Mouse (Mus musculus) c-Kit-negative CD71-positive TER-119-positive erythroid progenitor cells, embryonic 14.5 days (primary cell): ENCODE data around the gene Haus5.
A peak's percentile ranks its signal among the peaks of the same experiment; 100 is the strongest.

Experiments used
- DNase-seq: peaks from one replicate; pipeline ENCODE4 v3.0.0-alpha.2; 2013; ENCODE audit warnings: low read depth, low spot score

Gene Haus5

DNA sequence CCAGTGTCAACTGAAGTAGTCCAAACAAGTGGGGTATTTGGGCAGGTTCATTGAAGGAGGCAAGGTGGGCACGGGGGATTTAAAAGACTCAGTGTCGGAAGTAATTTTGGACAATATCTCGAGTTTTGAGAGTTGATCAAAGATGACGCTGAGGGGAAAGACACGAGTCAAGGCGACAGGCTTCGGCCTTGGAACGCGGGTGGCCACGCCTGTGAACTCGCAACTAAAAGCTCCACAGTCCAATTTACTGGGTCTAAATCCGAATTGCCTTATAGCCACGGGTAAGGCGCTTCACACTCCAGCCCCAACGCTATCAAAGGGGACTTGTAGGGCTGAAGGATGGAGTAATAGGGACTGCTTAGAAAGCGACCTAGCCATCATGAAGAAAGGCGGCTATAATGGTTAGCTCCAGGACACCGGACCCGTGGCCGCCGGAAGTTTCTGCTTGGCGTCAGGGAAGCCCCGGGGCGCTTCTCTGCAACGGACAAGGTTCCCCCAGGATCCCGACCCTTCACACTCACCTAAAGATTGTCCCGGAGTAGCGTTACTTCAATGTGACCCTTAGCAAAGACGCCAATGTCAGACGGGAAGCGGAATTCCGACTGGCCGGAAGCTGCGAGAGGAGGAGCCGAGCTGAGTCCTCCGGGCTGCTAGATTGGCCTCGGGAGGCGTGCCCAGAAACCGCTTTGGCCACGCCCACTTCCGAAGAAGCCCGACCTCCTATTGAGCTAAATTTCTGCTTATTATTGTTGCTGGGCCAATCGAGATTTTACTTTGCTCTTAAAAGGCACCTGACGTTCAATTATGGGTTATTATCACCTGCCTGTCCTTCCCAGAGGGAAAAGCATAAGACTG, 39.0 kb downstream of the Haus5 start, which contains the start of gene Cox6b1:
Cox6b1 (minus strand) TSS at position 622 of the 855 bp plus-strand sequence.
- DNase-seq, result peak; percentile 78

DNA sequence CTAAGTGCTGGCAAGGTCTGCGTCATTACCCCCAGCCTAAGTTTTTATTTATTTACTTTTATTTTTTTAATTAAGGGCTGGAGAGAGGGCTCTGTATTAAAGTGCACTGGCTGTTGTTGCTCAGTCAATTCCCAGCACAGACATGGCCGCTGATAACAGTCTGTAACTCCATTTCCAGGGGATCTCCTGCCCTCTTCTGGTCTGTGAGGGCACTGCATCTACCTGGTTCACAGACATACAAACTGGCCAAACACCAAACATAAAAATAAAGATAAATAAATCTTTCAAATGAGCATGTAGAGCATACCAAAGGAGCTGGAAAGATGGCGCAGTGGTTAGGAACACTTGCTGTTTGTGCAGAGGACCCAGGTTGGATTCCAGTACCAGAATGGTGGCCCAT, 45.6 kb downstream of the Haus5 start:
- no peak for DNase-seq

DNA sequence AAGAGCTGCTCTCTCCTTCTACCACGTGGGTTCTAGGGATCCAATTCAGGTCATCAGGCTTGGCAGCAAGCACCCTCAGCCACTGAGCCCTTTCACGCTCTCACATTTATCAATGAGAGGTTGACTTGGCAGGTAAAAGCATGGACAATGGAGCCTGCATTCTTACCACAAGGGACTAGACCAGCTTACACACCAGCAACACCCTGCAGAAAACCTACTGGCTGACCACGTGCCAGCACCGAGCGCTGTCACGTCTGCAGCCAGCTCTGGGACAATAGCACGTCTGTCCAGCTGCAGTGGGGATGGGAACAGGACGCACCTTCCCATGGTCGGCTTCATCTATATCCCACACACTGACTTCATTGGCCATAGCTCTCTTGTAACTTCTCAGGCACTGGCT, 46.1 kb downstream of the Haus5 start:
- DNase-seq, result no peak

DNA sequence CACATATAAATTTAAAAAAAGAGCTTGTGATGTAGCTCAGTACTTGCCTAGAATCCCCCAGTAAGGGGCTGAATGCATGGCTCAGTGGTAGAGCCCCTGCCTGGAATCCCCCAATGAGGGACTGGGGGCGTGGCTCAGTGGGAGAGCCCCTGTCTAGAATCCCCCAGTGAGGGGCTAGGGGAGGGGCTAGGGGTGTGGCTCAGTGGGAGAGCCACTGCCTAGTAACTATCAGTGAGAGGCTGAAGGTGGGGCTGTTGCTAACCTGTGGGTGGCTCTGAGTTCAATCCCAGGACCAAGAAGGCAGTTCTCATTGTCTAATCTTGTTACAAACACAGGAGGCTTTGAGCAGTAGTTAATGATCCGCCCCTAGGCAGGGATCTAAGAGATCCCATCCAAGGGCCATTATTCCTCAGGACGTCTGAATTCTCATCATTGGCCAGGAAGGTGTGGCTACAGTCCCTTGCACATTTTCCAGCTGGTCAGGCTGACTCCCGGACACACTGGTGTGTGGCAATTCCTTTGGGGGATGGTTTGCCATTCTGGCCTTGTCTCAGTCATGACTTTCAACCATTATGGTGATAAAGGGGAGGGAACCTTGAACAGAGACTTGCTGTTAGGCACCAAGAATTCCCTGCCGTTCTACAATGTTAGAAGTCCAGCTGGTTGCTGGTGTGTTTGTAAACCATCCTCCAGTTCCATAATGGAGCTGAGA, 49.6 kb downstream of the Haus5 start:
- no peak for DNase-seq

- no peak for DNase-seq
Observed at GRCm38 (mm10) chr7:30614454-30614853, 50.3 kb downstream of the Haus5 start.

DNA sequence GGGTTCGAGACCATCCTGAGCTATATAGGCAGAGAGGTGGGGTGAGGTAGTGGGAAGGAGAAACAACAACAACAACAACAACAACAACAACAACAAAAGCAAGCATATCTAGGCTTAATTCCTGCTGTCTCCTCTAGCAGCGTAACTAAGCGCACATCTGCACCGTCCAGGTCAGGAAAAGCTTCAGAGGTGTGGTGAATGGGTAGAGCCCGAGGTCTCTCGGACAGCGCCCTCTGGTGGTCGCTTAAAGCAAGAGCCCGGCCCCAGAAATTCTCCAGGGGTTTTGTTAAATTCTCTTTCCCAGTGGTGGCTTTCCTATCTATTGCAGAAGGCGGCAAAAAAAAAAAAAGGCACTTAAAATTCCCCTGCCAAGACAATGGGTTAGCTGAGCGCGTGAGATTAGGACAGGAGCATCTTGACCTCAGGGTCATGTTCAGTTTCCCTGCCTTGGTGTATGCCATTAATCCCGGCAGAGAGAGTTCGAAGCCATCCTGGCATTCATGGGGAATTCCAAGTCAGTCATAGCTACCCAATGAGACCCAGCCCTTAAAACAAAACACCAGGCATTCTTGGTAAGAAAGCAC, 51.2 kb downstream of the Haus5 start:
- DNase-seq, result peak; percentile 49

- no peak for DNase-seq
Observed at GRCm38 (mm10) chr7:30612654-30613402, 52.0 kb downstream of the Haus5 start, which contains the start of gene Upk1a. Gene Upk1a, minus strand, starts transcription at chr7:30612847.

- no peak for DNase-seq
Observed at GRCm38 (mm10) chr7:30610043-30610442, 54.8 kb downstream of the Haus5 start.

DNA sequence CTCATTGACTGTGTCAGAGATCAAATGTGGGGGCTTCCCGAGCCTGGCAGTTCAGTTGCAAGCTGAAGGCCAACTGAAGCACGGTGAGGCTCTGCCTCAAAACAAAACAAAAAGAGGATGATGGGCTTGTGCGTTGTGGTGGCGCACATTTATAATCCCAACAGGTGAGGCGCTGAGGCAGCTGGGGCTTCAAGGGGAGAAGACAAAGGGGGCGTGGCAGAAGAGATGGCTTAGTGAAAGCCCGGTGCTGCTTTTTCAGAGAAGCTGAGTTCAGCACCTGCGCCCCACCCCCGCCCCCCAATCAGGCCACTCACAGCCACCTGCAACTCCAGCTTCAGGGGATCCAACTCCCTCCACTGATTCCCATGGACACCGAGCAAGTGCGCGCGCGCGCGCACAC, 56.3 kb downstream of the Haus5 start:
- DNase-seq, result no peak

DNA sequence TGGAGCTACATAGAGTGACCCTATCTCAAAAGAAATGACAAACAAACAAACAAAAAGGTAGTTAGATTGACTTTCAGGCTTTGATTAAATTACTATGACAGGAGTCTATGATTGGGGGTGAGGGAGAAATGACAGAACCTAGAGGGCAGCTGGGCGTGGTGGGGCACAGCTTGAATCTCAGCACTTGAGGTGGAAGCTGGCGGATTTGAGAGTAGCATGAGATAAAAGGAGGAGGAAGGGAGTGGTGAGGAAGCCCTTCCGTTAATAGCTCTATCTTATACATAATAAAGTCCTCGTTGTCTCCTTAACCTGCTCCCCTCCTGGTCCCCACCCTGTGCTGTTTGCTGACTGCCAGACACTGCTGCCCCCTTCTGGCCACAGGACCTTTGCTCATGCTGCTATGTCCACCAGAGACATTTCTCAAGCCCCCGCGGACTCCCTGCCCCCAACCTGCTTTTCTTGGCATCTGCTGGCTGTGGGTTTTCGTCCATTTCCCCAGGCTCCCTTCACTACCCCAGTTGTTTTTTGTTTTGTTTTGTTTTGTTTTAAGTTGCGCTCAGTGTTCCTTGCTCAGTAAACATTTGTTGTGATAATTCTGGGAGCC, 57.0 kb downstream of the Haus5 start:
- no peak for DNase-seq

- DNase-seq, result no peak
Observed at GRCm38 (mm10) chr7:30604944-30605343, 59.9 kb downstream of the Haus5 start.

- no peak for DNase-seq
Observed at GRCm38 (mm10) chr7:30604424-30604823, 60.4 kb downstream of the Haus5 start.
